Mouse (Mus musculus) kidney, adult 18-20 months (tissue): ENCODE measurements around the gene Rhbdd1.

Experiments
- DNase-seq: peaks from one replicate; pipeline ENCODE4 v3.0.0; 2021

Gene Rhbdd1

GRCm38 (mm10) chr1:82371636-82372428 lies 55.6 kb downstream of the Rhbdd1 start:
- no peak for DNase-seq

GRCm38 (mm10) chr1:82373924-82374323 lies 57.7 kb downstream of the Rhbdd1 start:
- DNase-seq = no peak

GRCm38 (mm10) chr1:82374831-82375358 lies 58.6 kb downstream of the Rhbdd1 start:
- no peak for DNase-seq

DNA sequence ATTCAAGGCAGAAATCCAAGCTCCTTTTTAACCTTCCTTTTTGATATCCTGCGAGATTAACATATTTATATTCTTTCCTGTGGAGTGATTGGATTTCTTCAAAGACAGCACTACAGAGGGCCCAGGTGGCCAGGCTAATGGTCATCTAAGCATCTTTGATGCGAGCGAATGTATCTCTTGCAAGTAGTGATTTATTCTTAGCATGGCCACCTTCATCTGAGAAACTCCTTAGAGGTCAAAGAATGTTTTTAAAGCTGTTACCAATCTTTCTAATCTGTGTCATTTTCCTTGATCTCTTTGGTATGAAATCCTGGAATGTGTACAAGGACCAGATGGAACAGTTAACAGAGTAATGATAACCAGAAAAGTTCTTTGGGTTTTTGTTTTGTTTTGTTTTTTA lies 59.2 kb downstream of the Rhbdd1 start:
- no peak for DNase-seq

DNA sequence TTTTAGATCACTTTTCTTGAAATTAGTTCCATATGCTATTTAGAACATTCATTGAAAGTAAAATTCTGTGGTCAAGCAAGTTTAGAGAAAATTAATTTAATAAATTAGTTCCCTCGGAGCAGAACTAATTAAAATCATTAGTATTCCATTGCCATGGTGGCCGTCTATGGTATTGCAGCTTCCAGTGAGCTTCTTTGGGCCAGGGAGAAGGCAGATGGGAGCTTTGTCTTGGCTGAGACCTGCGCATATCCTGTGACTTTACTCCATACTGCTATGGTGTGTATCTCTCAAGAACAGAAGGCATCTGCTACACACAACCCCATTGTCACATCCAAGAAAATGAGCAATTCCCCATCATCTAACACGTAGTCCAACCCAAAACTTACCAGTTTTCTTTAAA lies 65.7 kb downstream of the Rhbdd1 start:
- no peak for DNase-seq

DNA sequence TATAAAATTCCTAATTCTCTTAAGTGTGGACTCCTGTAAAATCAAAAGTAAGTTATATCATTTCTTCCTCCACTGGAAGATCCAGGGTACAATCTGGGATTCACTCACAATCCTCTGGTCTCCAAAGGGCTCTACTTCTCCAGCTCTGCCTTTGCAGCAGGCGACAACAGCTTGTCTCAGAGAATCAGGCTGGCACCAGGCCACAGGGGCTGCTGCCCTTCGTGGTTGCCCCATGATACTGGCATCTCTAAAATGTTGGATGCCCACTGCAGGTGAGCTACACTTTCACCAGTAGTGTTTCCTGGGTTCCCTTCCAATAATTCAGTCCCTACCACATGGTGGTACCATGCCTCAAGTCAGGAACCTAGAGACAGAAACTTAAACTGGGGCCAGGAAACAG lies 67.9 kb downstream of the Rhbdd1 start:
- no peak for DNase-seq

GRCm38 (mm10) chr1:82385054-82385453 lies 68.8 kb downstream of the Rhbdd1 start:
- DNase-seq = no peak

DNA sequence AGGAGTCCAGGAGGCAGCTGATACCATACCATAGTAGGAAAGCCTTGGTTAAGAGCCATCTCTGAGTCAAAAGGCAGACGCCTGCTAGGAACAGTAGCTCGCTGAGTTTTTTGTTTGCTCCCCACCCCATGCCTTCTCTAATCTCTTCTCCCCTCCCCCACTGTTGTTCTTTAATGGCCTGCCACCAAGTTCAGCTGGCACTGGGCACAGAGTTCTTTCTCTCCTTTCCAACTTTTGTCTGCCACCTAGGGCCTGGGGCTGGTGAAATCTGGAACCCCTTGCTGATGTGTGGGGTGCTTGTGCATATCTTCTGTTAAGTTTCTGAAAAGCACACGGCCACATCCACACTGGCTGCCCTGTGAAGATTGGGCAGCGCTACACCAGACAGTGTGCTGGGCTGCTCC lies 69.6 kb downstream of the Rhbdd1 start:
- DNase-seq = no peak

DNA sequence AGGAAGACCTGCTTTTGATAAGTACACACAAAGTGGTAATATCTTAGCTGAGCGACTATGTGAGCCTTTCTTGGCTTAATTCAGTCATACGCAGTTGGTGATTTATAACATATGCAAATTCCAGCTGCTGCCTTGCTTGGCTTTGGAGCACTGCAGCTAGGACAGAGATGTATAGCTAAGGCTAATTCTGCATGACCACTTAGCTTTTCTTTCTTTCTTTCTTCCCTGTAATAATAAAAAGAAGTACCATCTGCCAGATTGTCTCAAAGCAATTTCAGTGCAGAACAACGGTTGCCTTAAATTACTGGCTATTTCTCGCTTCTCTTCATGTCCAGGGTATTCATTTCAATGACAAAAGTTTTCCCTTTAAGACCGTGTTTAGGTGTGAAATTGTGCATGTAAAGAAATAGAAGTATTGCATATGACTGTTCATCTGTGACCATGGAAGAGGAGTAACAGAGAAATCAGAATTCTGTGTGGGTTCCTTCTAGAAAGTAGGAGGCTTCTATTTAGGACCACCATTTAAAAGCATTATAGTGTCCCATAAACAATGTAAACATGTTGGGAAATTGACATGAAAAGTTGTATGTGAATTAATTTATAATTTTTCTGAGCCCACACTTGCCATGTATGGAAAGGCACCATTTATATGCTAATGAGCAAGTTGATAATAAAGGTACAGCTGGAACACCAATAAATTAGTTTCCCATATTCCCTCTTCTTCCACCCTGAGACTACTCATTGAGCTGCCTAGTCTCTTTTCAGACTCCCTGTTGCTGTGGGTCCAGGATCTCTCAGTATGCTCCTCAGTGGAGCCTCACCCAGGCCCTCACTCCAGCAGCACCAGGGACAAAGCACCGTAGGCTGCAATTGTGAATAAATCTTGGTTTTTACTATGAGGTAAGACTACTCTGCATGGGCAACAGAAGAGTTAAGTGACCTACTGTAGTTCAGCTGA lies 70.8 kb downstream of the Rhbdd1 start:
- no peak for DNase-seq

GRCm38 (mm10) chr1:82389371-82389770 lies 73.1 kb downstream of the Rhbdd1 start:
- DNase-seq = no peak

- DNase-seq = no peak
These were observed 79.1 kb downstream of the Rhbdd1 start for GRCm38 (mm10) chr1:82395371-82395770.

GRCm38 (mm10) chr1:82407786-82408185 lies 91.5 kb downstream of the Rhbdd1 start:
- DNase-seq = no peak

DNA sequence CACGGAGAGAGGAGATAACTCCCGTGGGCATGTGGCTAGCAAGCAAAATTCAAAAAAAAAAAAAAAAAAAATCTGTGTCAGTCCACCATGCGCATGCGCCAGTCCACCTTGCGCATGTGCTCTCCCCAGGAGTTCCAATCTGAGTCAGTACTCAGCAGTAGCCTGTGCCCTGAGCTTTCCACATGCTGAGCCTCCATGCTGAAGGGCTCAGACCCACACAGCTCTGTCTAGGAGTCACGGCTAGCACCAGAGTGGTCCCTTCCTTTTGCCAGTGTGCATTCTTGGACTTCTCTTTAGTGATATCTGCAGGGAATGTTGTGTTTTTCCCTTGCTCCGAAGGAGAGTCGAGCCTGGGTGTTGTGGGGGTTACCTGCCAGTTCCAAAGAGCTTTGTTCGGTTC lies 93.0 kb downstream of the Rhbdd1 start:
- DNase-seq = no peak

DNA sequence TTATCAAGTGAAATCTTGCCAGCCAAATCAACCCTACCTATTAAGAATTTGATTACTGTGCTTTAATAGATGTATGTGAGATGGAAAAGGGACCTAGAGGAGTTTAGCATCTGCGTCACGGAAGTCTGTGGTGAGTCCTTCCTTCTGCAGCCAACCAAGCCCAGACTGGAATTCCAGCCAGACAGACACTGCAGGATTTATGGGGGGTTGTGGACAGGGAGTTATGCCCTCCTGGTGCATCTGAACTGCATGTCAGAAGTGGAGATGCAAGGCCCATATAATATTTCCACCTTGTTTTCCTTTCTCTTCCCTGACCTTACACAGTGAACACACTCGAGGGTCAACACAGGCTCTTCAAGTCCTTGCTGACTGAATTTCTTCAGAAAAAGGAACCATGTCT lies 94.3 kb downstream of the Rhbdd1 start:
- DNase-seq = no peak

DNA sequence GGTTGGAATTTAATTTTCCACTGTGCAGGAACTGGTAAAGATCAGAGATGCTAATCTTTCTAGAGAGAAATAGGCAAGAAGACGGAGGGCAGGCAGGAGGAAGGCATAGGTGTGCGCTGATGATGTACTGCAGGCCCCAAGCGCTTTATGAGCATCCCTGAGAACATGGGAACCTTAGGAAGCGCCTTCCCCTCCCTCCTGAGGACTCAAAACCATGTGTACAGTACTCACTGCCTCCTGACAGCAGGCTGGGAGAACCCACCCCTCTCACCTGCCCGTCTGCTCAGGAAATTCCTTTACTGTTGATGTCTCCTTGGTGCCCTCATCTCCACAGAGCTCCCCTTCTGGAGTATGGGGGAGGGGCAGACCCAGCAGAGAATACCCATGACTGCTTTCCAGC lies 95.3 kb downstream of the Rhbdd1 start:
- DNase-seq = no peak

DNA sequence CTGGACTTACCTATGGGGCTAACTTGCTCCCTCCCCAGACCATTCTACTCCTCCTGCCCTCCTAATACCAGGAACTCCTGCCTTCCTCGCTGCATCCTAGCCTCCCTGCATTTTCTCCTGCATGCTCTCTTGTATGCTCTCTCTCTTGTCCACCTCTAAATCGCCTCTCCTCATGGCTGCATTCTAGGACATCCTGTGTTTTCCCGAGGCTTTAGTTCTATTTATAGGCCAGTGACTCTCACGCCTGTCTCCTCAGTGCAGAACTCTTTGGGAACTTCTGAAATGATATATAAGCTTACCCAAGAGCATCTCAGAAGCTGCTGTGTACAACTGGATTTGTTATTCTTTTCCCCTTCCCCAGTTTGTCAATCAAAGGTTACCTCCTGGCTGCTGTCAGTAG lies 95.8 kb downstream of the Rhbdd1 start:
- DNase-seq = no peak

- DNase-seq = no peak
These were observed 98.3 kb downstream of the Rhbdd1 start for GRCm38 (mm10) chr1:82414434-82415045.

DNA sequence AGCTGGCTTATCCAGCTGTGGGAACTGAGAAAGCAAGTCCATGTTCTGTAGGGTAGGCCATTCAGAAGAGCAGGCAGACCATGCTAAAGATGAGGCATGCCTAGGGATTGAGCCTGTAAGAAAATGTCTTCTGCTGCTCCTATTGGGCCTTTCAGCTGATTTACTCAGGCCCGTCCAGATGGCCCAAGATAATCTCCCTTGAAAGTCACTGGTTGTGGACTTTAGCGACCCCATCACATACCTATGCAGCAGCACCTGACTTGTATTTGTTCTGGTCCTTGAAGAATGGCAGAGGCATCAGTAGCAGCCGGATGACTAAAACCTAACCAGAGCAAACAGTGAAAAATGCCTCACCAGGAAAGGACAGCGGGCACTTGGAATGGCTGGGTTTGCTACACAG lies 99.4 kb downstream of the Rhbdd1 start:
- DNase-seq = no peak

GRCm38 (mm10) chr1:82427729-82428128 lies 111.5 kb downstream of the Rhbdd1 start:
- no peak for DNase-seq

GRCm38 (mm10) chr1:82429061-82429460 lies 112.8 kb downstream of the Rhbdd1 start:
- DNase-seq = peak; percentile 49

DNA sequence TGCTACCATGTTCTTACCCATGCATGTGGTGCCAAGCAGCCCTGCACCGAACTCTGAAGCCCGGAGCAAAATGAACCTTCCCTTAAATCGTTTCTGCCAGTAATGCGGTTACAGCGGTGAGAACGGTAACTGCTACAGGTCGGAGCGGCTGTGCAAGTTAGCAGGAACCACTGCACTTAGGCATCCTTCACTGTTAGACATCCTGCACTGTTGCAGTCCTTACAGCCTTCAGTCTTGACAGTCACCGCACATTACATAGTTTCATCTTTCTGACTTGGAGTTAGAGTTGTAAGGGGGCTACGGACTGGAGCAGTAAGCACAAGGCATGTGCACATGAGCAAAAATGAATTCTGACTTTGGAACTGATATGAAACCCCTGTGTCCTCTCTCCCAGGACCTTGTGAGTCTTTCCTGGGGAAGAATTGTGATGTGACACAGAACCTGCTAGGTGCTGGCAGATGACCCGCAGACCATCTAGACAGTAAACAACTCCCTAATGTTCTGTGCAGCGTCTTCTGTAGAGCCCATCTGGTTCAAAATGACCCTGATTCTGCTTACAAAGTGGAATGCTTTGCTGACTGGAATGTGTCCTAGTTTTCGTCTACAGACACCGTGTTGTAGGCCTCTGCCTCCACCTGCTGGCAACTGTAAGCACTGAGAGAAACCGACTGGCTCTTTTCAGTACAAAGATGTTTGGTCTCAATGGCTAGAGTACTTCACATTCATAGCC lies 116.8 kb downstream of the Rhbdd1 start:
- DNase-seq = peak; percentile 76

GRCm38 (mm10) chr1:82433649-82434005 lies 117.4 kb downstream of the Rhbdd1 start:
- DNase-seq = no peak

DNA sequence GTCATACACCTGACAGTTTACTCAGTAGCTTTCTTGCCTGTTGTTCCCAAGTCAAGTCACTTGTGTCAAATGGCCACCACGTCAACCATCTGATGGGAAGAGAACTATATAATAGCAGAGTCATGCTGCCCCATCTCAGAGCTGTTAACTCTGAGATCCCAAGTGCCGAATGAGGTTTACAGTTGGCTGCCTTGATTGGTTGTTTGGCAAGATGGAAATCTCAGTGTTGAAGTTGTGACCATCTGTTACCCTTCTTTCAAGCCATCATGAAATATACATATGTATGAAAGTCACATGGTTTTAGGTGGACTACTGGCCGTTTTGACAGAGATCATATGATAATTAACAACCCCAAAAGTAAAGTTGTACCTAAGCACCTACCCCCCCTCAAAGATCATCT lies 121.0 kb downstream of the Rhbdd1 start:
- DNase-seq = no peak
